Mouse (Mus musculus) cerebellum, postnatal 4 days (tissue): Measurements from ENCODE around the gene Zfp62.
A peak's percentile ranks its signal among the peaks of the same experiment; 100 is the strongest.

Experiments
- DNase-seq, 2 experiments: peaks; one replicate each; pipeline ENCODE4 v3.0.0; 2022; ENCODE audit warnings: low spot score in 2 of 2, mixed read lengths in 1 of 2

Gene Zfp62

GRCm38 (mm10) chr11:49248226-49248973 is 45.3 kb downstream of the Zfp62 start:
- DNase-seq: no peak

- no peak for DNase-seq
Observed at GRCm38 (mm10) chr11:49248974-49249700, 46.0 kb downstream of the Zfp62 start.

DNA sequence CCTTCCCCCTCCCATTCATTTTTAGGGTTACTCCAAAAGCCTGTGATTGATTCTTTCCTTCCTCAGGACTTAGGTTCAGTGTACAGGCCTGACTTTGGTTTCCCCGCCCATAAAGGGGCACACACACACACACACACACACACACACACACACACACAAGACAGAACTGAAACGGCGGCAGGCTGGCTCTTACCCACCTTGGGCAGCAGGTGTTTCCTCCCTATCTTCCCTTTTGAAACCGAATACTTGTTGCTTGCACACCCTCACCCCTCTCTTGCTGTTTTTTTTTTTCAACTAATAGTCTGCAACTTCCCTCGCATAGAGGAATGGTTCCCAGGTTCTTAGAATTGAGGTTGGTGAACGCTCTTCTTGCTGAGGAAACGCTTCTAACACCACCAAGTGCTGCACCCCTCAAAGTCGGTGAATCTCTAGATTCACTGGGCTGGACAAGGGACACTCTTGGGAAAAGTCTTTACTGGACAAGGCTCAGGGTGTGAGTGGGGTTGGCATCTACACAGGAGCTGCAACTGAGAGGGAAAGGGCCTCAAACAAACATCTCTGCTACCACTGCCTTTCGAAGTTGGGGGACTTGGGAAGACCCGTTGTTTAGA is 46.8 kb downstream of the Zfp62 start:
- DNase-seq: no peak

GRCm38 (mm10) chr11:49250422-49251379 is 47.6 kb downstream of the Zfp62 start:
- DNase-seq: peak; percentile 59 to 62

GRCm38 (mm10) chr11:49251380-49251761 is 48.3 kb downstream of the Zfp62 start:
- DNase-seq: no peak

DNA sequence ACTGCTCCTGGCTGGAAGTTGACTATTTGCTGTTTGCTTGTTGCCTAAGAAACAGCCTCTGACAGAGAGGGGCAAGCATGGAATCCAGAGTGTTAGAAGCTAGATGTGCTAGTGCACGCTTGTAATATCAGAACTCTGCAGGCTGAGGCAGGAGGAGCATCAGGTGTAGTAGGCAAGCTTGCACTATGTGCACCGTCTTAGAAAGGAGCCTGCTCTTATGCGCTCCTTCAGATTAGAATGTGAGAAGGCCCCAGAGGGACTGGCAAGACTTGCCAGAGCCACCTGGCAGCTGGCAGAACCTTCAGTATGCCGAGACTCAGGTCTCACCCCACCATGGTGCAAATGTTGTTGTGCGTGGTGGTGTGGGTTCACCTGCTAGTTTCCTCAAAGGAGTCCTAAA is 49.0 kb downstream of the Zfp62 start:
- no peak for DNase-seq

DNA sequence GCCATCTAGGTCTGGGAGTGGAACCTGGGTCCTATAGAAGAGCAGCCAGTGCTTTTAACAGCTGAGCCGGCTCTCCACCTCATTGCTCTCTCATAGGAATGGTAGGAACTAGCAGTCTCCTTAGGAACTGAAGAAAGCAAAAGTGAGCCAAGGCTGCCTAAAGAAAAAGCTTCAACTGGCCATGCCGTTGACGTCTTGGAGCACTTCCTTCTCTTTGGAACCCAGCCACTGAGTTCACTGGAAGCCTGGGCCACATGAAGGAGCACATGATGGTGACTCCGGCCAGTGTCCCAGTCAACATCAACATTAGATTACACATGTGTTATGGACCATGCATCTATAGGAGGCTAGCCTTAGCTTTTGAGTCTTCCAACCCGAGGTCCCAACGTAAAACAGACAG is 49.9 kb downstream of the Zfp62 start:
- DNase-seq: no peak

DNA sequence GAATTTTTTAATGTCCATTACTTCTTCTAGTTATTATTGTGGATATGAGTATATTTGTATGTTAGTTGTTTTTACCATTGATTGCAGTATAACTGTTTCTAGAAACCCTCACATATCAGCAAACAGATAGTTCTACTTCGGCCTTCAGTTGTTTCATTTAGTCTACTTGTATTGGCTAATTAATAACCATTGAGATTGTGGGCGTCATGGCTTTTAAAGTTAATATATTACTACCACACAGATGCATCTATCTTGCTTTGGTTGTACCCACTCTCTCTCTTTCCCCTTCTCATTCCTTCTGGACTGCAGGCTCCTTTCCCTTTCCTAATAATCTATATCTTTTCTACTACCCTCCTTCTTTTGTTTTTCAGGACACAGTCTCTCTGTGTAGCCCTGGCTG is 56.2 kb downstream of the Zfp62 start:
- DNase-seq: no peak

- DNase-seq: no peak
Observed at GRCm38 (mm10) chr11:49259829-49260228, 56.7 kb downstream of the Zfp62 start.

DNA sequence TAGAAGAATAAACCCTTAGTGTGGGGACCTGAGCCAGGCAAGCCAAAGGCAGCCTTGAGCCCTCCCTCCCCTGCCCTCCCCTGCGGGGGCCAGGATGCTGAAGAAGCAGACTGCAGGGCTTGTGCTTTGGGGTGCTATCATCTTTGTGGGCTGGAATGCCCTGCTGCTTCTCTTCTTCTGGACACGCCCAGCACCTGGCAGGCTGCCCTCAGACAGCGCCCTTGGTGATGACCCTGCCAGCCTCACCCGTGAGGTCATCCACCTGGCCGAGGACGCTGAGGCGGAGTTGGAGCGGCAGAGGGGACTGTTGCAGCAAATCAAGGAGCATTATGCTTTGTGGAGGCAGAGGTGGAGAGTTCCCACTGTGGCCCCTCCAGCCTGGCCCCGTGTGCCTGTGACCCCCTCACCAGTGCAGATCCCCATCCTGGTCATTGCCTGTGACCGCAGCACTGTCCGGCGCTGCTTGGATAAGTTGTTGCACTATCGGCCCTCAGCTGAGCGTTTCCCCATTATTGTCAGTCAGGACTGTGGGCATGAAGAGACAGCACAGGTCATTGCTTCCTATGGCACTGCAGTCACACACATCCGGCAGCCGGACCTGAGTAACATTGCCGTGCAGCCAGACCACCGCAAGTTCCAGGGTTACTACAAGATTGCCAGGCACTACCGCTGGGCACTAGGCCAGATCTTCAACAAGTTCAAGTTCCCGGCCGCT is 57.7 kb downstream of the Zfp62 start:
- DNase-seq: no peak

DNA sequence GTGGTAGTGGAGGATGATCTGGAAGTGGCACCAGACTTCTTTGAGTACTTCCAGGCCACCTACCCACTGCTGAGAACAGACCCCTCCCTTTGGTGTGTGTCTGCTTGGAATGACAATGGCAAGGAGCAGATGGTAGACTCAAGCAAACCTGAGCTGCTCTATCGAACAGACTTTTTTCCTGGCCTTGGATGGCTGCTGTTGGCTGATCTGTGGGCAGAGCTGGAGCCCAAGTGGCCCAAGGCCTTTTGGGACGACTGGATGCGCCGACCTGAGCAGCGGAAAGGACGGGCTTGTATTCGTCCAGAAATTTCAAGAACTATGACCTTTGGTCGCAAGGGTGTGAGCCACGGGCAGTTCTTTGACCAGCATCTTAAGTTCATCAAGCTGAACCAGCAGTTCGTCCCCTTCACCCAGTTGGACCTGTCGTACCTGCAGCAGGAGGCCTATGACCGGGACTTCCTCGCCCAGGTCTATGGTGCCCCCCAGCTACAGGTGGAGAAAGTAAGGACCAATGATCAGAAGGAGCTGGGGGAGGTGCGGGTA is 58.3 kb downstream of the Zfp62 start:
- DNase-seq: no peak

GRCm38 (mm10) chr11:49262286-49262685 is 59.2 kb downstream of the Zfp62 start:
- no peak for DNase-seq

DNA sequence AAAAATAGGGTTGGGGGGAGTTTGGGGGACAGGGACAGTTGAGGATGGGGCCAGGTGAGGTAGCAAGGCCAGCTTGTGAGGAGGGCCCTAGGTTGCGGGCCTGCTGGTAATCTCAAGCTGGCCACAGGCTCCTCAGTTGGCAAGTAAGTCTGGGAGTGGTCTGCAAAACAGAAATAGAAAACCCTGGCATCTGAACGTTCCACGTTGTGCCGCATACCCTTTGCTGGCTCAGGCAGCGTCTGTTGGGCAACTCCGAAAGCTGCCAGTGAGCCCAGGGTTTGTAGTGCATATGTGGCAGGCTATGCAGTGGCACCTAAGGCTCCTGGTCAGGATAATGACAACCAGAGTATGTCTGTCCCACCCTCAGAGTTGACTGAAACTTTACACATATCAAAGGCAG is 60.1 kb downstream of the Zfp62 start:
- DNase-seq: no peak

DNA sequence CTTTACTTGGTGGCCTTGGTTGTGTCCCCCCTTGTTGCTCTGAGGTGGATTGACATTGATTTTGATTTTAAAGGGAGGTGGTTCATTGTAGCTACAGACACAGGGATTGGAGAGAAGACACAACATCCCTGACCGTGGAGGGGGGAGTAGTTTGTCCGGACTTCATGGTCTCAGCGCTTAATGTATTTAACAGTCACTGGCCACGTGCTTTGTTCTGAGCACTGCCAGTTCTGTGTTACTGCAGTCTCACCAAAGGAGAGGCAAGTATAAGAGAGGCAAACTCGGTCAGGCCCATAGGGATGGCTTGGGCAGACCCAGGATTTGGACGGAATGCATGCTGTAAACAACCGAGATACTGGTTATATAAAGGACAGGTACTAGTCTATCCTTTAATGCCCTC is 61.0 kb downstream of the Zfp62 start:
- DNase-seq: no peak

DNA sequence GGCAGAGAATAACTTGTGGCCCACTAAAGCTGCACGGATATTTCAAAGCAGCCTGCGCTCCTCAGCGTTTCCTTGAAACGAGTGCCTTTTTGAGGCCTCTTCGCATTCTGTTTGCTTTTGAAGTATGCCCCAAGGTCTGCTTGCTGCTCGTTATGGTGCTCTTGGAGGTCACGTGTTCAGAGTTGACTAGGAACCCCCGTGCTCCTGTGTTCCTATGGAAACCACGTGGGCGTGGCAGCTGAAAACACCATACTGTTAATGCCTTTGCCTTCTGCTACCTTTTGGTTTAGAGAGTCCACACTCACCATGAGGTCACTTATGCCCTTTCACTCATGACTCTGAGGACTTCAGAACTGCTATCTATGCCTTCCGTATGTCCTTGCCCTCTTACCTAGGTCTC is 61.5 kb downstream of the Zfp62 start:
- no peak for DNase-seq

- no peak for DNase-seq
Observed at GRCm38 (mm10) chr11:49265101-49265500, 62.0 kb downstream of the Zfp62 start.

- DNase-seq: no peak
Observed at GRCm38 (mm10) chr11:49266671-49267070, 63.6 kb downstream of the Zfp62 start.

GRCm38 (mm10) chr11:49267316-49267715 is 64.2 kb downstream of the Zfp62 start:
- no peak for DNase-seq

- DNase-seq: no peak
Observed at GRCm38 (mm10) chr11:49267970-49268579, 65.0 kb downstream of the Zfp62 start.
